Mouse (Mus musculus) heart, postnatal 10 days (tissue): ENCODE data around the gene Il23a. TPM values are rescaled to one million over a fixed set of nuclear protein-coding genes. Genes with fewer than 3 reads are reported as not detected.
A peak's percentile ranks its signal among the peaks of the same experiment; 100 is the strongest.
"Not testable (repeated sequence)": the region's sequence is repeated elsewhere in the genome, so short reads cannot be mapped to it uniquely, and the experiment has no call there.

Experiments used
- DNase-seq, 2 experiments: peaks; one replicate each; pipeline ENCODE4 v3.0.0; 2021
- intact Hi-C: fragments of 180-260 bp; cut with DNase I; formaldehyde crosslinking; loops from one replicate; pipeline ENCODE4 v1.15.1; 2025
- total RNA-seq, 2 experiments: library from RNA; stranded (reverse); gene quantifications; 2 replicates each; pipeline ENCODE4 v1.2.3; 2021

Il23a gene
- total RNA-seq, 2 experiments from 2014 or later, result 0.50 to 0.87 TPM

GRCm38 (mm10) chr10:128270287-128270841 lies 28.2 kb downstream of the Il23a start, which contains the start of gene Stat2:
TSS of gene Stat2 (plus strand) at chr10:128270559.
- intact Hi-C loops, result loop anchor here (5.0 kb wide), 1 partner anchor 128 kb away; no protein-coding TSS in a partner anchor
- DNase-seq, result peak; percentile 98

GRCm38 (mm10) chr10:128269206-128269910 lies 29.2 kb downstream of the Il23a start:
- intact Hi-C loops, result no loop called here
- DNase-seq, result no peak

DNA sequence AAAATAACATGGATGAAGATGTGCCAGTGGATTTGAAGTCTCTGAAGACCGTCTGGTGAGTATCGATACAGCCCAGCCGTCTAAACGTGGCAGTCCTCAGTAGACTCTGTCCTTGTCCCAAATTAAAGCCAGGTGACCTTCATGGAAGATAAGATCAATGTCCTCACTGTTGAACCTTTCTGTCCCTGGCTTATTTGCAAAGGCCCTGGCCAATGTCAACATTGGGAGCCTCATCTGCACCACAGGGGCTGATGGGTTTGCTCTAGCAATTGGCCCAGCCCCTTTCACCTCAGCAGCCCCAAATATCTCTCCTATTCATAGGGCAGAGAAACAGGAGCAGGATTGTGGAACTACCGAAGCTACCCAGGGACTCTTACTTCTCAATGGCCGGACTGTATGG lies 30.2 kb downstream of the Il23a start, which contains the start of gene Apof:
Gene Apof (plus strand): TSS at position 301 of the 400 bp plus-strand sequence.
- intact Hi-C loops, result no loop called here

GRCm38 (mm10) chr10:128263393-128264310 lies 34.9 kb downstream of the Il23a start:
- intact Hi-C loops, result no loop called here
- DNase-seq, result no peak

More for the DNA sequence above, 30.2 kb downstream of the Il23a start, which contains the start of gene Apof:
- no peak for DNase-seq

DNA sequence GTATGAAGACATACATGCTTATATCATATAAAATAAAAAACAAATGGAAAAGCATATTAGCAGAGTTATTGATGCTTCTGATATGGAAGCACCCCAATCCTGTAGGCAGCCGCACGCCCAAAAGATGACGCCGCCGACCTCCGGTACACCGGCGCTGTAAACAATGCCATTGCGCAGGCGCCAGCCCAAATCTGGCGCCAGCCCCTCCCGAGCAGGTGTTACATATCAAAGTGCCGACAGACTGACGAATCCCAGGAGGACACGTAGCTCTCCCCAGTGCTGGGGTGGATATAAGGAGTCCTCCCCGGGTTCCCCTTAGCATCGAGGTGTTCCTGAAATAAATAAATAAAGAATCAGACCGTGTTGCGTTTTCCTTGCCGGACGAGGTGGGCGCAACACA lies 36.3 kb downstream of the Il23a start:
- intact Hi-C loops, result no loop called here

DNA sequence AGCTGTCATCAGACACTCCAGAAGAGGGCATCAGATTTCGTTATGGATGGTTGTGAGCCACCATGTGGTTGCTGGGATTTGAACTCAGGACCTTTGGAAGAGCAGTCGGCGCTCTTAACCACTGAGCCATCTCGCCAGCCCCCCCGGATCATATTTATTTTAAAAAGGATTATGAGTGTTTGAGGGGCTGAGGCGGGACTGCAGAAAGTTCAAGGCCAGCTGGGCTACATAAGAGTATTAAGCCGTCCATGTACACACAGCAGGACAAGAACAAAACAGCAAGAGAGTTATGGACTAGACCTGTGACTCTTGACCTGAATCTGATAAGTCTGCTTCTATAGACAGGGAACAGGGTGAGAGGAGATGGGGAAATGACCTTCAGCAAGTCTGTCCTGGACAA lies 38.2 kb downstream of the Il23a start:
- intact Hi-C loops, DNase-seq: not testable (repeated sequence)

More for the DNA sequence above, 36.3 kb downstream of the Il23a start:
- DNase-seq, result peak; percentile 37 to 38

DNA sequence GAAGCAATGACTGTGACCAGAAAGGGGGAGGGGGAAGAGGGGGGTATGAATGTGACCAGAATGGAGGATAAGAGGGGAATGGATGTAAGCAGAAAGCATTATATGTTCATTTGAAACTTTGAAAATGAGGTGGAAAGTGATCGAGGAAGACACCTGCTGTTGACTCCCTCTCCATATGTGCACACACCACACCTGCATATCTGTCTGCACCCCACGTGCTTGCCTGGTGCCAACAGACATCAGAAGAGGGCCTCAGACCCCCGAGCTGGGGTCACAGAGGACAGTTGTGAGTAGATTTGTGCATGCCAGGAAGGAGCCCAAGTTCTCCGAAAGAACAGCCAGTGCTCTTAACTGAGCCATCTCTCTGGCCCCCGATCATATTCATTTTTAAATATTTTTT lies 38.6 kb downstream of the Il23a start:
- intact Hi-C loops, result no loop called here
- no peak for DNase-seq

DNA sequence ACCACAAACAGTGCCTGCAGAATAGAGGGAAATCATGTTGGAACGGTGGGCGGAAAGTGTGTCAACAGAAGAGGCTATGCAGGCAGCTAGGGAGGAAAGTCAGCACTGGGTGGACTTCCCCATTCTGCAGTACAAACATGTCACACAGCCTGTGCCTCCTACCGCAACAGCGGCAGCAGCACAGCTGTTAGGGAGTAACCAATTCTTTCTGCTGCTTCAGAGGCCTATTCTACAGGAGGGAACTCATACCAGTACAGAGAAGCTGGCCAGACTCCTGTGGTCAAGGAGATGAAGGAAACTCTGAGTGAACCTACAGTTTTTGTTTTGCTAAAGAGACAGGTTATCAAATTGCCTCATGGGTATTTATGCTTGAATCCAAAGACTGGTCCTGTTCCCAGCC lies 39.6 kb downstream of the Il23a start:
- intact Hi-C loops, result no loop called here

DNA sequence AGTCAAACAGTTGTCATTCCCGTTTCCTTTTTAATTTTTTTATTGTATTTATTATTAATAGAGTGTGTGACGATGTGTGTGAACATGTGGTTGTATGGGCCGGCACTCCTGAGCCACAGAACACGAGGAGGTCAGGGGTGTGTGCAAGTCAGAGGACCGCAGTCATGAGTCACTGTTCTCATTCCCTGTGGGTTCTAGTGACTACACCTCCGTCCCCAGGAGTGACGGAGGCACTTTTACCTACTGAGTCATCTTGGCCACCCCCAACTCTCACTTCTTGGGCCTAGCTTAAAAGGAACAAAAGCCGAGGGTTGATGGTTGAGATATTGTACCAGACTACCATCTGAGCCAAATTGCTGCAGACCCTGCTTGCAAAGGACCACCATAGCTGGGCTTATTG lies 42.2 kb downstream of the Il23a start:
- no peak for DNase-seq
- intact Hi-C loops, result no loop called here

More for the DNA sequence above, 39.6 kb downstream of the Il23a start:
- DNase-seq, result no peak

- intact Hi-C loops, result no loop called here
- DNase-seq, result no peak
Measured at GRCm38 (mm10) chr10:128255925-128256324, 42.6 kb downstream of the Il23a start.

DNA sequence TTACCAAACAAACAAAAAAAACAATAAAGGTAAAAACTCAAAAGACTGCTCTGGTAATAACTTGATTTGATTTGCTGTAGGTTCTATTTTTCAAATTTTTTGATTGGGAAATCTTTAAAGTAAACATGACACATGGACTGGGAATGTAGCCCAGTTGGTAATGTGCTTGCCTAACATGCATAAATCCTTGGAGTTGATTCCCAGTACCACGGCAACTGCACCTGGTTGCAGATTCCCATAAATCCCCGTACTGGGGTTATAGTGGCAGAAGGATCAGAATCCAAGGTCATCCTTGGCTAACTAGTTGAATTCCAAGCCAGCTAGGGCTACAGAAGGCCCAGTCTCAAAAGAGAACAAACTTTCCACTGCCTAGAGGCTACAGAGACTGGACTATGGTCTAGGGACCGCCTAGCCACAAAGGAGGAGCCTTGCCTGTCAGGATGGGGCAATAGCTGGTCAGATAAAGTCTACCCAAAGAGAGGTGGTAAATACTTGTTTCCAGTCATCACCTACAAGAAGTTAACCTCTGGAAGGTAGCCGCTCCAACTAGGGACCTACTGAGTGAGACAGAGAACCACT lies 44.8 kb downstream of the Il23a start, which contains the start of gene Apon:
Gene Apon (plus strand): TSS at position 420 of the 579 bp plus-strand sequence.
- intact Hi-C loops, result no loop called here
- DNase-seq, result no peak

DNA sequence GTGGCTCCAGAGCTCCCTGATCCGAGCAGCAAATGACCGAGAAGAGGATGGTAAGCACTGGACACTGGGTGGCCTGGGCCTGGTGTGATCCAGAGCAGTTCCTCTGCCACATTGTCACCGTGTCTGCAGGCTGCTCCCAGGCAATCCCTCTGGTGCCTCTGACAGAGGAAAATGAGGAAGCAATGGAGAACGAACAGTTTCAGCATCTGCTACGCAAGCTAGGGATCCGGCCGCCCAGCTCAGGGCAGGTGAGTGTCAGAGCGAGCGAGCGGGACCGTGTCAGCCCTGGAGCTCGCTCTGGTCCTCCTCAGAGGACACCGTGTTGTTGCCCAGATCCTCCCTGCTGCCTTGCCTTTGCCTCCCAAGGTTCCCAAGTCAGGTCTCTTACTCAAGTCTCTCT lies 48.0 kb downstream of the Il23a start:
- no peak for DNase-seq
- intact Hi-C loops, result no loop called here

GRCm38 (mm10) chr10:128247020-128247732 lies 51.4 kb downstream of the Il23a start:
- intact Hi-C loops, result no loop called here
- DNase-seq, result peak; percentile 68 to 76

Other genes starting within 250 kb of the Il23a start
- 10 to 100 TPM; 91.9 to 99.8 TPM for gene Ptges3, start 239.8 kb downstream of the Il23a start, total RNA-seq
- gene Atp5b, start 215.5 kb downstream of the Il23a start, total RNA-seq, result 1,000 to 10,000 TPM; 7,591 to 7,651 TPM
- gene Baz2a, start 207.2 kb downstream of the Il23a start, total RNA-seq, result 10 to 100 TPM; 26.1 to 27.8 TPM
- 10 to 100 TPM; 82.8 to 91.0 TPM for gene Rbms2, start 118.5 kb downstream of the Il23a start, total RNA-seq
- under 1 TPM; 0.64 to 0.67 TPM for gene Gls2, start 104.3 kb downstream of the Il23a start, total RNA-seq
- gene Spryd4, start 86.9 kb downstream of the Il23a start, total RNA-seq, result 10 to 100 TPM; 42.1 to 44.6 TPM
- not detected for gene Mip, start 72.9 kb downstream of the Il23a start, total RNA-seq
- gene Timeless, start 66.7 kb downstream of the Il23a start, total RNA-seq, result 10 to 100 TPM; 11.5 to 17.3 TPM
- gene Apon, start 44.7 kb downstream of the Il23a start, total RNA-seq, result under 1 TPM in 1 of 2 experiments, not detected in 1; 0.20 TPM
- not detected for gene Apof, start 30.1 kb downstream of the Il23a start, total RNA-seq
- 10 to 100 TPM; 10.0 to 11.5 TPM for gene Stat2, start 28.2 kb downstream of the Il23a start, total RNA-seq
- 10 to 100 TPM; 16.5 to 17.5 TPM for gene Pan2, start 4.6 kb upstream of the Il23a start, total RNA-seq
- 10 to 100 TPM; 78.3 to 95.1 TPM for gene Cnpy2, start 23.7 kb upstream of the Il23a start, total RNA-seq
- gene Cs, start 39.0 kb upstream of the Il23a start, total RNA-seq, result 1,000 to 10,000 TPM; 1,017 to 1,070 TPM
- 100 to 1,000 TPM; 156 to 159 TPM for gene Coq10a, start 70.2 kb upstream of the Il23a start, total RNA-seq
- 10 to 100 TPM; 43.1 to 43.7 TPM for gene Ankrd52, start 78.4 kb upstream of the Il23a start, total RNA-seq
- not detected for gene Slc39a5, start 102.5 kb upstream of the Il23a start, total RNA-seq
- 10 to 100 TPM; 42.5 to 44.7 TPM for gene Nabp2, start 112.7 kb upstream of the Il23a start, total RNA-seq
- gene Rnf41, start 112.9 kb upstream of the Il23a start, total RNA-seq, result 10 to 100 TPM; 24.0 to 24.8 TPM
- 10 to 100 TPM; 83.6 to 95.9 TPM for gene Smarcc2, start 160.5 kb upstream of the Il23a start, total RNA-seq
- 100 to 1,000 TPM; 500 to 506 TPM for gene Myl6, start 195.4 kb upstream of the Il23a start, total RNA-seq
- gene Myl6b, start 199.9 kb upstream of the Il23a start, total RNA-seq, result 1 to 10 TPM; 4.1 to 4.5 TPM
- 10 to 100 TPM; 28.5 to 29.9 TPM for gene Esyt1, start 227.1 kb upstream of the Il23a start, total RNA-seq
- 10 to 100 TPM in 1 of 2 experiments, 1 to 10 TPM in 1; 9.8 to 10.1 TPM for gene Zc3h10, start 249.0 kb upstream of the Il23a start, total RNA-seq